Mouse (Mus musculus) heart, adult 11 months (tissue): ENCODE results near the gene Bmp8a.

Experiments used
- DNase-seq: peaks from one replicate; pipeline ENCODE4 v3.0.0; 2022

The Bmp8a gene

GRCm38 (mm10) chr4:123284731-123285624 lies 58.1 kb downstream of the Bmp8a start:
- peak; percentile 93 for DNase-seq

GRCm38 (mm10) chr4:123283675-123284064 lies 59.4 kb downstream of the Bmp8a start:
- peak; percentile 95 for DNase-seq

GRCm38 (mm10) chr4:123282915-123283674 lies 60.0 kb downstream of the Bmp8a start:
- DNase-seq, result peak; percentile 97

- DNase-seq, result peak; percentile 99
Observed at GRCm38 (mm10) chr4:123282500-123282899, 60.6 kb downstream of the Bmp8a start.

- DNase-seq, result peak; percentile 76
Observed at GRCm38 (mm10) chr4:123280117-123280516, 62.9 kb downstream of the Bmp8a start.

GRCm38 (mm10) chr4:123271063-123271462 lies 72.0 kb downstream of the Bmp8a start:
- no peak for DNase-seq
